Mouse (Mus musculus) heart, embryonic 14.5 days (tissue): ENCODE measurements around the gene Gm42688. TPM values are rescaled to one million over a fixed set of nuclear protein-coding genes. Genes with fewer than 3 reads are reported as not detected.
A peak's percentile ranks its signal among the peaks of the same experiment; 100 is the strongest.

Experiments used
- ATAC-seq: fragments of 200-750 bp; cut with Nextera tagmentation; 2 replicates; pipeline ENCODE4 v1.8.0; 2017; ENCODE audit warnings: low read depth, moderate TSS enrichment; ENCODE audit not compliant: insufficient number of reproducible peaks, insufficient read depth, low FRiP score
- H3K27ac ChIP-seq, 2 experiments: fragments of 200-500 bp in 1 of 2; fragments of 300-500 bp in 1 of 2; sonication (generic) in 1 of 2; replicated peaks in 1 of 2; 2 replicates each; pipeline ENCODE4 v1.5.1; 2012 to 2014; ENCODE audit warnings: low read depth in 2 of 2, low read length in 2 of 2, control low read depth in 1 of 2, mild to moderate bottlenecking in 1 of 2, mixed read lengths in 1 of 2; ENCODE audit not compliant: control insufficient read depth in 1 of 2, insufficient read depth in 1 of 2
- H3K27me3 ChIP-seq: fragments of 300-500 bp; sonication (generic); 2 replicates; pipeline ENCODE4 v1.6.1; 2014; ENCODE audit warnings: mild to moderate bottlenecking, low read length, control low read depth; ENCODE audit not compliant: control insufficient read depth, insufficient read depth
- H3K36me3 ChIP-seq: fragments of 300-500 bp; sonication (generic); 2 replicates; pipeline ENCODE4 v1.6.1; 2014; ENCODE audit warnings: mild to moderate bottlenecking, control low read depth, low read length, mixed read lengths; ENCODE audit not compliant: control insufficient read depth, insufficient read depth
- H3K4me1 ChIP-seq, 2 experiments: fragments of 200-500 bp in 1 of 2; fragments of 300-500 bp in 1 of 2; sonication (generic) in 1 of 2; 2 replicates each; pipeline ENCODE4 v1.6.1; 2012 to 2014; ENCODE audit warnings: low read length in 2 of 2, control low read depth in 1 of 2, mixed read lengths in 1 of 2; ENCODE audit not compliant: control insufficient read depth in 2 of 2, insufficient read depth in 2 of 2
- H3K4me2 ChIP-seq: fragments of 300-500 bp; sonication (generic); 2 replicates; pipeline ENCODE4 v1.6.1; 2014; ENCODE audit warnings: mild to moderate bottlenecking, low read length
- H3K4me3 ChIP-seq, 2 experiments: fragments of 200-500 bp in 1 of 2; fragments of 300-500 bp in 1 of 2; sonication (generic) in 1 of 2; 2 replicates each; pipeline ENCODE4 v1.5.1; 2012 to 2014; ENCODE audit warnings: low read length in 2 of 2, mild to moderate bottlenecking in 2 of 2, control low read depth in 1 of 2, low read depth in 1 of 2, moderate library complexity in 1 of 2; ENCODE audit not compliant: control insufficient read depth in 1 of 2, insufficient read depth in 1 of 2
- H3K9ac ChIP-seq: fragments of 300-500 bp; sonication (generic); 2 replicates; pipeline ENCODE4 v1.6.1; 2014; ENCODE audit warnings: mild to moderate bottlenecking, low read length
- H3K9me3 ChIP-seq: fragments of 300-500 bp; sonication (generic); 2 replicates; pipeline ENCODE4 v1.6.1; 2016; ENCODE audit warnings: low read length, control low read depth; ENCODE audit not compliant: control insufficient read depth
- WGBS: fragments of 180-500 bp; shearing (Covaris S2); extraction: QIAGEN DNeasy Blood & Tissue Kit; methylation state at CpG from one replicate; pipeline ENCODE4 v1.1.7; 2014; 5-methylcytosine and 5-hydroxymethylcytosine counted together
- polyA plus RNA-seq: library from polyadenylated mRNA; unstranded; fragments of >200 nt; fragmentation: Nextera tagmentation; extraction: Ambion mirVana; gene quantifications from 2 replicates; pipeline ENCODE4 v1.2.1, GENCODE M21; 2014

Gm42688 gene
- polyA plus RNA-seq, 1 experiment from 2014 or later, result 1.3 TPM

DNA sequence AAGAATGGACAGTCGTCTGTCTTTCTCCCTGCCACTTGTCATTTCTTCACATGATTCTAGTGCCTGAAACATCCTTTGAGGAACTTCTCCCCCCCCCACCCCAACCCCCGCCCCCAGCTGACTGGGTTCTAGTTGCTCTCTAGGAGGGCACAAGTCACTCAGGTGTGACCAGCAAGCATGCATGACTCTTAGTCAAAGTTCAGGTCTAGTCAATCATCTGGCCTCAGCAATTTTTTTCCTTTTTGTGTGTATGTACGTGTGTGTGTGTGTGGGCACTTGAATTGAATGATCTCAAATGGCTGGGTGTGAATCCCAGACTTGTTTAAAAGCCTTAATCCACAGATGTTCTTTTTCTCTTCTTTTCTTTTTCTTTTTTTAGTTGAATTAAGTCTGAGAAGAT is 32.8 kb downstream of the Gm42688 start:
- ATAC-seq, result no peak

DNA sequence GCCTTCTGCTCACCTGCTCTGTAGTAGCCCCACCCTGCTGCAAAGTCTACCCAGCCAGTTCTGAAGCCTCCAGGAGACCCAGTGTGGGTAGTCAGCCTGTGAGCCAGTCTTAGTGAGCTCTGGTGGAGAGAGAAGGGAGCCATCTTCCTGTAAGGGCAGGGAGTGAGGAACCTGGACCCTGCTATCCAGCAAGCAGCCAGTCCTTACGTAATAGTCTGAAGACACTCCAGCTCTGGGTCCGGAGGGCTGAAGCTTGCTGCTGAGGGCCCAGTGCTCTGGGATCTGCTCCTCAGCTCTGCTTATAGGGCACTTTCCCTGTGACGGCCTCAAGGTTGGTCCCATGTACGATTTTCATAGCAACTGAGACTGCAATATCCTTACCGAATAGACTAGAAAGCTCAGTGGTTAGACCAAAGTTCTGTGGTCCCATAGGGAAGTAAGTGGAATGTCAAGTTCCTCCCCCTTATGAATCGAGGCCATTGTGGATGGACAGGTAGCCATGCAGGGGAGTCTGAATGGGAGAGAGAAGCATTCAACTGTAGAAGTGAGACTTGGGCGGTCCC is 33.6 kb downstream of the Gm42688 start, which contains the start of gene Rtkn:
Rtkn (plus strand) TSS at position 513 of the 563 bp plus-strand sequence.
- Histone ChIP-seq H3K9ac (peak within 1 kb of the TSS; percentile 95), H3K4me1 (peaks cover 14 to 24% of the 10 kb centered on the region in 2 experiments), H3K9me3 (no peaks in the 10 kb centered on the region), H3K27me3 (no peaks in the 10 kb centered on the region), H3K27ac (peak within 1 kb of the TSS; percentile 99 to 100), H3K4me3 (peak within 1 kb of the TSS; percentile 63 to 64), H3K36me3 (no peaks in the 10 kb centered on the region; the same call in 1 of the 2 replicates), H3K4me2 (peak within 1 kb of the TSS; percentile 85)
- no peak for ATAC-seq
- WGBS, result 63% methylated on average over 7 of the region's 7 CpGs

More for the DNA sequence above, 32.8 kb downstream of the Gm42688 start:
- Histone ChIP-seq H3K9me3 (no peaks in the 10 kb centered on the region), H3K36me3 (no peaks in the 10 kb centered on the region), H3K4me3 (no peak overlapping the region), H3K27me3 (no peaks in the 10 kb centered on the region), H3K27ac (no peak overlapping the region), H3K4me2 (no peak overlapping the region), H3K4me1 (peaks cover 14 to 24% of the 10 kb centered on the region in 2 experiments), H3K9ac (no peak overlapping the region)
- WGBS, result 67% methylated on average over 3 of the region's 3 CpGs

DNA sequence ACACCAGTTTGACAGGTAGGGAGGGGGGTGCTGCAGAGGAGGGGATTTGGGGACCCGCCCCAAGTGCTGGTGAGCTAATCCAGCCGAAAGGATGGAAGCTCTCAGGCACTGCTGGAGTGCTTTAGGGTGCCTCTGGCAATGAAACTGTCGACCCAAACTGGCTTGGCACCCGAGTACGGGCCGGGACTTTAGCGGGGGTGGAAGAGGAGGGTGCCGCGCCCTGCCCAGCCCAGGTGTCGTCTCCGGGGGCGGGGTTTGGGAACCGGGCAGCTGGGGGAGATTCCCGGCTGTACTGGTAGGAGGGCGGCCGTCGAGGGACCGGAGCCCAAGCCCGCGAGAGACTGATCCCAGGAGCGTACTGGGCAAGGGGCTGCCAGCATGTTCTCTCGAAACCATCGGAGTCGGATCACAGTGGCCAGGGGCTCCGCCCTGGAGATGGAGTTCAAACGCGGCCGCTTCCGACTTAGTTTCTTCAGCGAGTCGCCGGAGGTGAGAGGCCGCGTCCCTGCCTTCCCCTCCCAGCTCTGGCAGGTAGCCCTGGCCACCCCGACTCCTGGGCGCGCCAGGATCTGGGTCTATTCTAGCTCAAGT is 34.2 kb downstream of the Gm42688 start:
- Histone ChIP-seq H3K27ac (peak overlapping the region in 1 of 2 experiments; percentile 100; a peak in 2 of 4 replicates), H3K4me1 (peaks cover 14 to 24% of the 10 kb centered on the region in 2 experiments), H3K9ac (peak overlapping the region; percentile 95), H3K4me3 (peak overlapping the region; percentile 63 to 64), H3K9me3 (no peaks in the 10 kb centered on the region), H3K27me3 (no peaks in the 10 kb centered on the region), H3K4me2 (peak overlapping the region; percentile 85), H3K36me3 (no peaks in the 10 kb centered on the region; the same call in 1 of the 2 replicates)
- 4% methylated on average over 37 of the region's 37 CpGs for WGBS
- ATAC-seq, result no peak

DNA sequence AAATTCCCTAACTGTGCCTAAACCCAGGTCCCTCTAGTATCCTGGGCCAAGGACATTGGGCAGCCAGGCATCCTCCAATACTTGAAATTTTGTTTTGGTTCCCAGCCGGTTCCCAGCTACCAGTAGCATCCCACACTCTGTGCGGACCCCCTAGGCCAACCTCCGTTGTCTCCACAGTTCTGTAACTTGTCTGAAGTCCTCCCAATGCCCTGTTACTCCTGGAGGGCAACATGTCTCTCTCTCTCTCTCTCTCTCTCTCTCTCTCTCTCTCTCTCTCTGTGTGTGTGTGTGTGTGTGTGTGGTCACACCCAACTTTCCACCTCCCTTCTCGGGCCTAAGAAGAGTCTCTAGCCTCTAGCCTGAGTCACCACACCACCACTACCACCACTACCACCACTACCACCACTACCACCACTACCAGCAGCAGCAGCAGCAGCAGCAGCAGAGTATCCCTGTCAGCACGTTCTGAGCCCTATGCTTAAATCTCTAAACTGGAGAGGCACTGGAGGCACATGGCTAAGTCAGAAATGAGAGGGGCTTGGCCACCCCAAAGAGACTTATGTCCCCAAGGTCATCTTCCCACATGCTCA is 35.0 kb downstream of the Gm42688 start:
- WGBS, result 27% methylated on average over 5 of the region's 5 CpGs
- ATAC-seq, result 0 out of 2 replicates have a peak, but pooled peaks have one; percentile 1

DNA sequence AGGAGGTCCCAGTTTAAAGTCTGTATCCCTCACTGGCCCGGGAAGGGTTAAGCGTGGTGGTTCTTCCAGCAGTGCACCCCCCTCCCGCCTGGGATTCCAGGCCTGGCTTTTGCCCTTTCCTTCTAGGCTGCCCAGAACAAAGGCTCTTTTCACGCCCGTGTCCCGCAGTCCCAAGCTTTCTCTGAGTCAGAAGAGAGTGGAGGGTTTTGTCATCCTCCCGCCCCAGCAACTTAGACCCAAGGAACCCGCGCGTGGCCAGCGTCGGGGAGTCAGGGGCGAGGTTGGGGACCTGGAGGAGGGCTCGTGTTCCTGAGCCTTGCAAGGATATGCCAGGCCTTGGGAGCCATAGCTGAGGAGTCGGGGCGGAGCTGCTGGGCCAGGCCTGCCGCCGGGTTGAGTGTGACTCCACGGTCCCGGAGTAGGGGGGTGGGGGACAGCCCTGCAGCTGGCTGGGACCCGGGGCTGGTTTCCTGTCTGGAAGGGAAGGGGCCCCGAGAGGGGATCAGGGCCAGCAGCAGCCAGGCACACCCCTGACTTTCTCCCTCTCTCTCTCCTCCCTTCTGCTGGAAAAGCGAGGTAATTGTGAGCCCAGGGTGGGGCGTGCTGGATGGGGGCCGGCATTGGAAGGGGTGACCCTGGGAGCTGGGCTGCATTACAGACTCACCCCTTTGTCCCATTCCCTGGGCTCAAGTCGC is 35.6 kb downstream of the Gm42688 start:
- Histone ChIP-seq H3K27ac (peak overlapping the region; percentile 99 to 100), H3K9me3 (no peaks in the 10 kb centered on the region), H3K4me2 (peak overlapping the region; percentile 85), H3K27me3 (no peaks in the 10 kb centered on the region), H3K36me3 (no peaks in the 10 kb centered on the region; the same call in 1 of the 2 replicates), H3K4me1 (peaks cover 21 to 31% of the 10 kb centered on the region in 2 experiments), H3K4me3 (peak overlapping the region; percentile 63 to 64), H3K9ac (peak overlapping the region; percentile 95)
- ATAC-seq, result peak; percentile 83
- WGBS, result under 1% methylated on average over 25 of the region's 26 CpGs

More for the DNA sequence above, 35.0 kb downstream of the Gm42688 start:
- Histone ChIP-seq H3K4me2 (peak overlapping the region; percentile 85), H3K9ac (peak overlapping the region; percentile 95), H3K4me1 (peaks cover 16 to 25% of the 10 kb centered on the region in 2 experiments), H3K4me3 (peak overlapping the region; percentile 63 to 64), H3K9me3 (no peaks in the 10 kb centered on the region), H3K27ac (peak overlapping the region; percentile 99 to 100), H3K27me3 (no peaks in the 10 kb centered on the region), H3K36me3 (no peaks in the 10 kb centered on the region; the same call in 1 of the 2 replicates)

DNA sequence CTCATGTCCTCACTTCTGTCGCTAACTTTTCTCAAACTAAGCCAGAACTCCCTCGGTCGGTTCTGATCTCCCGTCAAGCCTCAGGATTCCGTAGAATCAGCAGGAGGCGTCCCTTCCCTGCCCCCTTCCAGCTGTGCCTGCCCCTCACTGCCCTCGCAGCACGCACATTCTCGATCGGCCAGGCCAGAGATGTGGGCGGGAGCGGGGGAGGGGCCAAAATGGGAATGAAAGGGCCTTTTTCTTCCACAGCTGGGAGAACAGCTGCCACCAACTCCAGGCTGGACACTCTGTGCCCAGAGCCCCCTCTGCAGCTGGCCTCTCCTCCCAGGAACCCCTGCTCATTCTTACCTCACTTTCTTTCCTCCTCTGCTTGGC is 36.1 kb downstream of the Gm42688 start:
- peak overlapping the region; percentile 99 to 100 for H3K27ac ChIP-seq
- peak; percentile 70 for ATAC-seq
- no peaks in the 10 kb centered on the region; the same call in 1 of the 2 replicates for H3K36me3 ChIP-seq
- H3K9ac ChIP-seq, result peak overlapping the region; percentile 95
- H3K9me3 ChIP-seq, result no peaks in the 10 kb centered on the region
- 0% methylated on average over 12 of the region's 12 CpGs for WGBS
- H3K4me1 ChIP-seq, result peaks cover 26 to 35% of the 10 kb centered on the region in 2 experiments
- peak overlapping the region; percentile 85 for H3K4me2 ChIP-seq
- no peaks in the 10 kb centered on the region for H3K27me3 ChIP-seq
- H3K4me3 ChIP-seq, result peak overlapping the region; percentile 63 to 64

DNA sequence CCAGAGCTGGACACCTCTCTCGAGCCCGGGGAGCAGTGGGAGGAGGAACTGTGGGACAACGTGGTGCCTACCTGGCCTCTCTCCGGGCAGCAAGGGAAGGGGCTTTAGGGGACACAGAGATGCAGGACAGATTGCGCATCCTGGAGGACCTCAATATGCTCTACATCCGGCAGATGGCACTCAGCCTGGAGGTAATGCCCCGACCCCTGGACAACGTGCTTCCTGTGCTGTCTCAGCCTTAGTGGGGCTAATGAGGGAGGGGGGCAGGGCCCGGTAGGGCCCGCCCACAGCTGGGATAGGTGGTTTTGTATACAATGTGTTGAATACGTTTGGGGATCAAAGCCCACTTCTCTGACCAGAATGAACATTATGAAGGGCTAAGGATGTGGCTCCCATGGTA is 36.6 kb downstream of the Gm42688 start:
- no peaks in the 10 kb centered on the region; the same call in 1 of the 2 replicates for H3K36me3 ChIP-seq
- peak overlapping the region; percentile 85 for H3K4me2 ChIP-seq
- peak; percentile 32; the same call in 1 of the 2 replicates for ATAC-seq
- H3K4me3 ChIP-seq, result peak overlapping the region; percentile 63 to 64
- H3K9ac ChIP-seq, result peak overlapping the region; percentile 95
- peaks cover 30 to 38% of the 10 kb centered on the region in 2 experiments for H3K4me1 ChIP-seq
- H3K9me3 ChIP-seq, result no peaks in the 10 kb centered on the region
- 0% methylated on average over 11 of the region's 11 CpGs for WGBS
- no peaks in the 10 kb centered on the region for H3K27me3 ChIP-seq
- peak overlapping the region; percentile 99 to 100 for H3K27ac ChIP-seq
